Mouse (Mus musculus): Measurements from ENCODE around the gene Vezt. TPM values are rescaled to one million over a fixed set of nuclear protein-coding genes. Genes with fewer than 3 reads are reported as not detected.

Gene Vezt
- total and polyA plus RNA-seq, 3 experiments = 17.2 to 21.2 (median 18.0) TPM

DNA sequence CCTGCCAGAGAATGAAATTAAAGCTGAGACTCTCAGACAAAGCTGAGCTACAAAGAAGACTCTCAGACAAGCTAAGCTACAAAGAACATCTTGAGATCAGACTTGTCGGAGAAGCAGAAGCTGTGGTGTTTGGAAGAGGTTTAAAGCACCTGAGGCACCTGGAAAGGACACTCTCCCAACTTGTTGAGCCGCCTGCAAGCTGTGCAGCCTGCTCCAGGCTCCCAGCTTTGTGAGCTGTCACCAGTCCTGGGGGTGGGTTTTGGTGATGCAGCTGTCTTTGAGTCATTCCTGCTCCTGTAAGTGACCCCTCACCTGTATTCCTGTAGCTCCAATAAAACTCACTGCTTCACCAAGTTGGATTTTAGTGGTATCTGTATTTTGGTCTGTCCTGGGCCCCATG is 27.3 kb downstream of the Vezt start:
- Histone ChIP-seq H3K27me3 (replicated peaks) (no peaks in the 10 kb centered on the region), H3K36me3 (replicated peaks in 1 of 2; ENCODE audit: control insufficient read depth in 1 of 2, insufficient read depth in 1 of 2, low read length in 1 of 2) (peaks cover 11 to 43% of the 10 kb centered on the region in 2 experiments), H3K27ac (ENCODE audit: insufficient read depth, low read depth) (no peak overlapping the region), H3K79me2 (replicated peaks; ENCODE audit: control insufficient read depth, extremely low read depth, insufficient read depth, poor library complexity, severe bottlenecking) (peaks cover 5% of the 10 kb centered on the region; the same call in 1 of the 2 replicates), H3K9me3 (replicated peaks; ENCODE audit: low read length) (no peaks in the 10 kb centered on the region), H3K4me1 (ENCODE audit: control insufficient read depth in 1 of 2, insufficient read depth in 2 of 2) (no peaks in the 10 kb centered on the region), H3K4me3 (replicated peaks in 1 of 3; ENCODE audit: low read depth in 2 of 3, low read length in 2 of 3, poor library complexity in 1 of 3) (no peak overlapping the region), H3K9ac (ENCODE audit: insufficient read depth, low read depth) (no peak overlapping the region), H3K4me2 (ENCODE audit: insufficient read depth, low read depth, poor library complexity, severe bottlenecking) (no peak overlapping the region)
- DNase-seq (ENCODE audit: extremely low read depth) = no peak
- TF ChIP-seq ETS1 (conservative IDR thresholded peaks at IDR 0.05; ENCODE audit: low read depth, low read length) = no peak
- TF ChIP-seq JUN (IDR thresholded peaks at IDR 0.05; ENCODE audit: insufficient read depth, low read depth, low read length) = no peak
- TF ChIP-seq KAT2A (IDR thresholded peaks at IDR 0.05; ENCODE audit: insufficient replicate concordance, low read length) = no peak
- in situ Hi-C loops (cut with MboI; ENCODE audit: low pct_ligation_motif_present, low pct_unique_long_range_greater_than_20kb, low sequenced_read_pairs) (no loop called here), dilution Hi-C loops (cut with MboI; ENCODE audit: extremely low pct_ligation_motif_present, extremely low pct_unique_long_range_greater_than_20kb, low sequenced_read_pairs) (no loop called here)

DNA sequence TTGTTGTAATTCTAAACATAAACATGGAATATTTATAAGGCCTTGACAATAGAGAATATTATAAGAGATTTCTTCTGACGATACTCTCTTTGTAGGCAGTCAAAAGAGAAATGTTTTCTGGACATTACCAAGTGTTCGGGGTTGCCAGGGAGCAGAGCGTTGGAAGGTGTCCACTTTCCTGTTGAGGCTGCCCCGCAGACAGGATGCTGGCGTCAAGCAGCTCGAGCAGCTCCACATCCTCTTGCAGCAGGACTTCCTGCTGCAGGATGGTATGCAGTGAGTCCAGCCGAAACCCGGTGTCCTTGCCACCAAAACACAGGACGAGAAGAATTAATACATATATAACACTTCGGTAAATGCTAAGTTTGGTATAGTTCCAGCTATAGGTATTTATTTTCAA is 35.4 kb downstream of the Vezt start:
- in situ Hi-C loops (cut with MboI; ENCODE audit: low pct_ligation_motif_present, low pct_unique_long_range_greater_than_20kb, low sequenced_read_pairs) (no loop called here), dilution Hi-C loops (cut with MboI; ENCODE audit: extremely low pct_ligation_motif_present, extremely low pct_unique_long_range_greater_than_20kb, low sequenced_read_pairs) (no loop called here)
- H3K27me3 ChIP-seq (replicated peaks) = no peaks in the 10 kb centered on the region
- H3K36me3 ChIP-seq (replicated peaks in 1 of 2; ENCODE audit: control insufficient read depth in 1 of 2, insufficient read depth in 1 of 2, low read length in 1 of 2) = peaks cover 61 to 88% of the 10 kb centered on the region in 2 experiments
- no peak overlapping the region for H3K27ac ChIP-seq (ENCODE audit: insufficient read depth, low read depth)
- peaks cover 18% of the 10 kb centered on the region for H3K9me3 ChIP-seq (replicated peaks; ENCODE audit: low read length)
- no peak overlapping the region for H3K4me3 ChIP-seq (replicated peaks in 1 of 3; ENCODE audit: low read depth in 2 of 3, low read length in 2 of 3, poor library complexity in 1 of 3)
- TF ChIP-seq ZKSCAN1 (IDR thresholded peaks at IDR 0.05; ENCODE audit: borderline replicate concordance, low read depth, low read length) = no peak
- no peak for TF ChIP-seq MAFK (IDR thresholded peaks at IDR 0.05; ENCODE audit: insufficient replicate concordance, low read length)
- no peak for TF ChIP-seq POLR2AphosphoS2 (IDR thresholded peaks at IDR 0.05; ENCODE audit: low read depth, low read length)
- TF ChIP-seq MEF2A (IDR thresholded peaks at IDR 0.05; ENCODE audit: borderline replicate concordance, low read depth, low read length) = no peak
- no peak for TF ChIP-seq USF1 (IDR thresholded peaks at IDR 0.05; ENCODE audit: low read depth, low read length)
- no peak for TF ChIP-seq PAX5 (IDR thresholded peaks at IDR 0.05; ENCODE audit: low read length)
- TF ChIP-seq IRF4 (IDR thresholded peaks at IDR 0.05; ENCODE audit: low read depth, low read length) = no peak
- no peak for TF ChIP-seq CHD1 (IDR thresholded peaks at IDR 0.05; ENCODE audit: low read depth, low read length)
- no peak overlapping the region for H3K9ac ChIP-seq (ENCODE audit: insufficient read depth, low read depth)
- DNase-seq (ENCODE audit: extremely low read depth) = no peak
- H3K4me1 ChIP-seq (ENCODE audit: control insufficient read depth in 1 of 2, insufficient read depth in 2 of 2) = no peaks in the 10 kb centered on the region
- H3K79me2 ChIP-seq (replicated peaks; ENCODE audit: control insufficient read depth, extremely low read depth, insufficient read depth, poor library complexity, severe bottlenecking) = no peaks in the 10 kb centered on the region
- no peak overlapping the region for H3K4me2 ChIP-seq (ENCODE audit: insufficient read depth, low read depth, poor library complexity, severe bottlenecking)

DNA sequence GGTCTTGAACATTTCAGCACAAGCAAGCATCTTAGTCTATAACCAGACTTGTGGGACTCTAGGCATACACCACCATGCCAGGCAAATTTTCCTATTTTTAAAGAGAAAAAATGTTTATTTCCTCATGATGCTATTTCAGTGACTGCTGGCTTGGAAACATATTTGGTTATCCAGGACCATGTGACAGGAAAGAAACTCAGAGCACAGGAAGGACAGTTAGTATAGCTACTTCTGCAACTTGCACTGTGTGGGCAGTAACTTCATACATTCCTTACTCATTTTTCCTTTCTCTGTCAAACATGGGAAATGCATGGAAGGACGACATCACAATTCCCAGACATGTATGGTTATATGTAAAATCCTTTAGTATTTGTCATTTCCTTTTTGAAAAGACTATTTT is 36.3 kb downstream of the Vezt start:
- H3K36me3 ChIP-seq (replicated peaks in 1 of 2; ENCODE audit: control insufficient read depth in 1 of 2, insufficient read depth in 1 of 2, low read length in 1 of 2) = peaks cover 67 to 88% of the 10 kb centered on the region in 2 experiments
- DNase-seq (ENCODE audit: extremely low read depth) = no peak
- H3K9ac ChIP-seq (ENCODE audit: insufficient read depth, low read depth) = no peak overlapping the region
- no peak overlapping the region for H3K4me2 ChIP-seq (ENCODE audit: insufficient read depth, low read depth, poor library complexity, severe bottlenecking)
- no peak overlapping the region for H3K27ac ChIP-seq (ENCODE audit: insufficient read depth, low read depth)
- no peak overlapping the region for H3K4me3 ChIP-seq (replicated peaks in 1 of 3; ENCODE audit: low read depth in 2 of 3, low read length in 2 of 3, poor library complexity in 1 of 3)
- dilution Hi-C loops (cut with MboI; ENCODE audit: extremely low pct_ligation_motif_present, extremely low pct_unique_long_range_greater_than_20kb, low sequenced_read_pairs) = no loop called here
- TF ChIP-seq CTCF (conservative IDR thresholded peaks at IDR 0.05 in 1 of 2, IDR thresholded peaks at IDR 0.05 in 1 of 2; ENCODE audit: low read depth in 2 of 2, low read length in 2 of 2) = no peak
- TF ChIP-seq E2F4 (IDR thresholded peaks at IDR 0.05; ENCODE audit: insufficient replicate concordance, low read depth, low read length) = no peak
- TF ChIP-seq SIN3A (IDR thresholded peaks at IDR 0.05; ENCODE audit: low read length) = no peak
- no peak for TF ChIP-seq NELFE (IDR thresholded peaks at IDR 0.05; ENCODE audit: low read depth, low read length)
- no peak for TF ChIP-seq MAFK (IDR thresholded peaks at IDR 0.05; ENCODE audit: insufficient replicate concordance, low read length)
- TF ChIP-seq JUN (IDR thresholded peaks at IDR 0.05; ENCODE audit: insufficient read depth, low read depth, low read length) = no peak
- TF ChIP-seq IRF4 (IDR thresholded peaks at IDR 0.05; ENCODE audit: low read depth, low read length) = no peak
- no peak for TF ChIP-seq MYC (IDR thresholded peaks at IDR 0.05; ENCODE audit: low read depth, low read length)
- no peak for TF ChIP-seq TBP (conservative IDR thresholded peaks at IDR 0.05; ENCODE audit: low read depth, low read length)
- no peak for TF ChIP-seq EP300 (IDR thresholded peaks at IDR 0.05; ENCODE audit: low read length)
- no peak for TF ChIP-seq GABPA (IDR thresholded peaks at IDR 0.05; ENCODE audit: insufficient replicate concordance, low read depth, low read length)
- TF ChIP-seq ZMIZ1 (IDR thresholded peaks at IDR 0.05; ENCODE audit: low read depth, low read length) = no peak
- TF ChIP-seq MXI1 (IDR thresholded peaks at IDR 0.05; ENCODE audit: low read depth, low read length) = no peak
- TF ChIP-seq MAX (IDR thresholded peaks at IDR 0.05; ENCODE audit: low read length) = no peak
- TF ChIP-seq ZNF384 (IDR thresholded peaks at IDR 0.05; ENCODE audit: low read depth, low read length) = no peak
- no peak for TF ChIP-seq ZKSCAN1 (IDR thresholded peaks at IDR 0.05; ENCODE audit: borderline replicate concordance, low read depth, low read length)
- no peaks in the 10 kb centered on the region for H3K27me3 ChIP-seq (replicated peaks)
- H3K79me2 ChIP-seq (replicated peaks; ENCODE audit: control insufficient read depth, extremely low read depth, insufficient read depth, poor library complexity, severe bottlenecking) = no peaks in the 10 kb centered on the region
- H3K9me3 ChIP-seq (replicated peaks; ENCODE audit: low read length) = peaks cover 18% of the 10 kb centered on the region
- in situ Hi-C loops (cut with MboI; ENCODE audit: low pct_ligation_motif_present, low pct_unique_long_range_greater_than_20kb, low sequenced_read_pairs) = no loop called here
- H3K4me1 ChIP-seq (ENCODE audit: control insufficient read depth in 1 of 2, insufficient read depth in 2 of 2) = no peaks in the 10 kb centered on the region

Data from CH12.LX (cell line).